Mouse (Mus musculus): ENCODE measurements around the gene Klrb1f.

- TF ChIP-seq POLR2A (IDR thresholded peaks at IDR 0.05; ENCODE audit: borderline replicate concordance, low read depth, low read length), result no peak
- TF ChIP-seq CTCF (IDR thresholded peaks at IDR 0.05; ENCODE audit: low read depth, low read length), result no peak
Measured at GRCm38 (mm10) chr6:129008552-129008951, 37.1 kb upstream of the Klrb1f start.

Data from bone marrow macrophage, adult 2 months (primary cell).